Mouse (Mus musculus): ENCODE data around the gene Slc16a14. TPM values are rescaled to one million over a fixed set of nuclear protein-coding genes. Genes with fewer than 3 reads are reported as not detected.
A peak's percentile ranks its signal among the peaks of the same experiment; 100 is the strongest.
"Not testable (repeated sequence)": the region's sequence is repeated elsewhere in the genome, so short reads cannot be mapped to it uniquely, and the experiment has no call there.

Gene Slc16a14
- 10.9 and 15.6 TPM in 2 replicates for polyA plus RNA-seq (2015; fragmentation: Nextera tagmentation; extraction: Ambion mirVana)

DNA sequence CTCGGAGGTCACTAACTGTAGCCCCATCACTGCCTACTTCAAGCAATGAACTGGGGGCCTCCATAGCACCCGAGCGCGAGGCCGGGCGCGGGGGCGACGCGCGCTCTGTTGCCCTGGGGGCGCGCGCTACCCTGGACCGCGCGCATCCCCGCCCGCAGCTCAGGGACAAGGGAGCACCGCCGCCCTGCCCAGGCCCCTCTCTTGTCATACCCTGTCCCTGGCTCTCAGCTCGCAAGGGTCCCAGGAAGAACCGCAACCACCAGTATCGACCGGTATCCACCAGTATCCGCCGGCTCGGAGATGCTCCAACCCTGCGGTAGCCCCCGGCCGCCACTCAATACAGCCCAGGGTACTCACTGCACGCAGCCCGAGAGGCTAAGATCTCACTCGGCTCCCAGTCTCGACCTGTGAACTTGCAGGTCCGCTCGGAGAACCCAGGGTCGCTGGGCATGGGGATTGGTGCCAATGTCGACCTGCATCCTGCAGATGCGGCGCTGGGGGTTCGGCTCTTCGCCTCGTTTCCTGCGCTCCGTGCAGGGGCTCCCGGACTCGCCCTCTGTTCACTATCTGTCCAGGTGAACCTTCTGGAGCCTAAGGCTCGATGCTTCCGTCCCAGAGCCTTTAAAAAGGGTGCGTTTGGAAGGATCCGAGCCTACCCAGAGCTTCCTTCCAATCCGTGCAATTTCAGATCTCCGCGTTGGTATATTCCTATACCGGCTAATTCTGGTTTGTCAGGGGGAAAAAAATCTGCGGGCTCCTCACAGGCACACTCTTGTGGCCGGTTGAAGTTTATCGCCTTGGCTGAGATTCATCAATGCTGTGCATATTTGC lies at the start of gene Slc16a14:
Gene Slc16a14, minus strand, starts transcription at position 632 of the 831 bp plus-strand sequence.
- H3K4me1 ChIP-seq: peaks cover 10% of the 10 kb centered on the region
- no peaks in the 10 kb centered on the region for H3K9me3 ChIP-seq (replicated peaks)
- H3K27me3 ChIP-seq: no peaks in the 10 kb centered on the region
- peak within 1 kb of the TSS; percentile 90 for H3K27ac ChIP-seq
- H3K36me3 ChIP-seq (ENCODE audit: poor library complexity, severe bottlenecking): no peaks in the 10 kb centered on the region
- peak; percentile 88 for ATAC-seq
- H3K9ac ChIP-seq: peak within 1 kb of the TSS; percentile 89
- peak within 1 kb of the TSS; percentile 70 for H3K4me2 ChIP-seq
- H3K4me3 ChIP-seq: peak within 1 kb of the TSS; percentile 71
- WGBS: under 1% methylated on average over 56 of the region's 59 CpGs

- ATAC-seq: peak; percentile 77; the same call in 1 of the 2 replicates
- H3K27me3 ChIP-seq; H3K9ac ChIP-seq; H3K36me3 ChIP-seq (ENCODE audit: poor library complexity, severe bottlenecking); H3K9me3 ChIP-seq (replicated peaks); H3K4me1 ChIP-seq: not testable (repeated sequence)
- Histone ChIP-seq H3K4me3 (peak overlapping the region; percentile 25), H3K4me2 (peak overlapping the region; percentile 50), H3K27ac (peak overlapping the region; percentile 72)
- 0% methylated on average over 12 of the region's 12 CpGs for WGBS
Observed at GRCm38 (mm10) chr1:84961779-84962178, 26.8 kb upstream of the Slc16a14 start.

- not testable (repeated sequence) for H3K27me3 ChIP-seq; ATAC-seq; H3K27ac ChIP-seq; H3K9ac ChIP-seq; H3K4me2 ChIP-seq; H3K4me1 ChIP-seq; H3K9me3 ChIP-seq (replicated peaks); H3K36me3 ChIP-seq (ENCODE audit: poor library complexity, severe bottlenecking); H3K4me3 ChIP-seq
- WGBS: 81% methylated on average over 4 of the region's 4 CpGs
Observed at GRCm38 (mm10) chr1:84957713-84958112, 22.8 kb upstream of the Slc16a14 start.

- H3K4me3 ChIP-seq; H3K4me1 ChIP-seq; H3K9ac ChIP-seq; H3K4me2 ChIP-seq; H3K27ac ChIP-seq; H3K36me3 ChIP-seq (ENCODE audit: poor library complexity, severe bottlenecking); H3K27me3 ChIP-seq; ATAC-seq; H3K9me3 ChIP-seq (replicated peaks): not testable (repeated sequence)
- 93% methylated on average over 3 of the region's 3 CpGs for WGBS
Observed at GRCm38 (mm10) chr1:84956771-84957170, 21.8 kb upstream of the Slc16a14 start.

- no peak overlapping the region for H3K27ac ChIP-seq
- H3K4me1 ChIP-seq: no peaks in the 10 kb centered on the region
- no peak overlapping the region for H3K9ac ChIP-seq
- 84% methylated on average over 10 of the region's 10 CpGs for WGBS
- no peak overlapping the region for H3K4me3 ChIP-seq
- H3K9me3 ChIP-seq (replicated peaks): 0 out of 2 replicates have a peak, but pooled peaks cover 3% of the 10 kb centered on the region
- ATAC-seq: no peak
- H3K36me3 ChIP-seq (ENCODE audit: poor library complexity, severe bottlenecking): no peaks in the 10 kb centered on the region
- no peak overlapping the region for H3K4me2 ChIP-seq
- H3K27me3 ChIP-seq: no peaks in the 10 kb centered on the region
Observed at GRCm38 (mm10) chr1:84952456-84953181, 17.7 kb upstream of the Slc16a14 start.

DNA sequence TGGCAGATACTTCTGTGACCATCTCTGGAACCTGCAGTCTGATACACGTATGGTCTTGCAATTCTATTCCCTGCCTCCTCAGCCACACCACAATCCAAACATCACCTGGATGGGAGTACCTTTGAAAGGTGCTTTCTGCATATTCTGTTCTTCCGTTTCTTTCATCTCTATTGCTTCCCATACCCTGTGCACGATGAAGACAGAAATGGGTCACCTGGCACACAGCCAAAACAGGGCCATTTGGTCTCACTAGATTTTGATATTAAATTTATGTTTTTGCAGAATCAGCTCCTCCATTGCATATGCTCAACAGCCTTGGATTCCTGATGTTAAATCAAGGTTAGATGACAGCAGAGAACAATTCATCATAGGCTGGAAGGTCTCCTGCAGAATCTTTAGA lies 16.6 kb upstream of the Slc16a14 start:
- no peak overlapping the region for H3K9ac ChIP-seq

DNA sequence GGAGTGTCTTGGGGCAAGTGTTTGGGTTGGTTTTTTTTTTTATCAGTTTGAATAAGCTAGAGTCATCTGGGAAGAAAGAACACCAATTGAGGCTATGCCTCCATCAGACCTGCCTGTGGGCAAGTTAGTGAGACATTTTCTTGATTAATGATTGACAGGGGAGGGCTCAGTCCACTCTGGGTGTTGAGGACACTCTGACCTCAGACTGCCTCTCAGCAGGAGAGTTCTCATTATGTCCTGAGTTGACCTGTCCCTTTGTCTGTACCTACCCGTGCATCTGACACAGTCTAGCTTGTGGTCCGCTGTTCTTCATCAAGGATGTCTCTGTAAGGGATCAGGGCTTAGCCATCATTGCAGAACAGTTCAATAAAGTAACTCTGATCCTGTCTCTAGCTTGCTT lies 12.5 kb upstream of the Slc16a14 start:
- Histone ChIP-seq H3K27ac (no peak overlapping the region), H3K9ac (no peak overlapping the region), H3K4me2 (no peak overlapping the region), H3K9me3 (replicated peaks) (no peaks in the 10 kb centered on the region), H3K27me3 (no peaks in the 10 kb centered on the region), H3K36me3 (ENCODE audit: poor library complexity, severe bottlenecking) (no peaks in the 10 kb centered on the region), H3K4me1 (no peaks in the 10 kb centered on the region), H3K4me3 (no peak overlapping the region)
- WGBS: 66% methylated on average over 2 of the region's 2 CpGs
- no peak for ATAC-seq

More for the DNA sequence above, 16.6 kb upstream of the Slc16a14 start:
- Histone ChIP-seq H3K4me3 (no peak overlapping the region), H3K9me3 (replicated peaks) (no peaks in the 10 kb centered on the region), H3K27ac (no peak overlapping the region), H3K4me1 (no peaks in the 10 kb centered on the region), H3K36me3 (ENCODE audit: poor library complexity, severe bottlenecking) (no peaks in the 10 kb centered on the region), H3K27me3 (no peaks in the 10 kb centered on the region), H3K4me2 (no peak overlapping the region)
- no peak for ATAC-seq
- 94% methylated on average over 3 of the region's 3 CpGs for WGBS

GRCm38 (mm10) chr1:84945950-84946349 lies 11.0 kb upstream of the Slc16a14 start:
- WGBS: 94% methylated on average over 3 of the region's 3 CpGs
- no peak for ATAC-seq
- H3K27me3 ChIP-seq: no peaks in the 10 kb centered on the region
- no peaks in the 10 kb centered on the region for H3K9me3 ChIP-seq (replicated peaks)
- H3K4me2 ChIP-seq: no peak overlapping the region
- H3K4me1 ChIP-seq: no peaks in the 10 kb centered on the region
- H3K9ac ChIP-seq: no peak overlapping the region
- no peak overlapping the region for H3K4me3 ChIP-seq
- H3K36me3 ChIP-seq (ENCODE audit: poor library complexity, severe bottlenecking): no peaks in the 10 kb centered on the region
- H3K27ac ChIP-seq: no peak overlapping the region

DNA sequence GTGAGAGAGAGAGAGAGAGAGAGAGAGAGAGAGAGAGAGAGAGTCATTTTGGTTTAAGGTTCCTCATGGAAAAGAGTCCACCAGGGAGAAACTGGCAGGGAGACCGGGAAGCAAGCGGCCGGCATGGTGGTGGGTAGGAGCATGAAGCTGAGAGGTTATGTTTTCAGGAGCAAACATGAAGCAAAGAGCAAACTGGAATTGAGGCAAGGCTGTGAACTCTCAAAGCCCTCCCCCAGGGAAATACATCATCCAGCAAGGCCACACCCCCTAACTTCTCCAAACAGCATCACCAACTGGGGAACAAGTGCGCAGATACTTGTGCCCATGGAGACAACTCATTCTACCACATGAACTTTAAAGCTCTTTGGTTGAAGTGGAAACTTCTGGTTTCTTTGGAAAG lies 8.6 kb upstream of the Slc16a14 start:
- Histone ChIP-seq H3K27ac (no peak overlapping the region), H3K36me3 (ENCODE audit: poor library complexity, severe bottlenecking) (no peaks in the 10 kb centered on the region), H3K4me1 (no peaks in the 10 kb centered on the region), H3K4me3 (no peak overlapping the region), H3K9me3 (replicated peaks) (no peaks in the 10 kb centered on the region), H3K4me2 (no peak overlapping the region), H3K9ac (no peak overlapping the region), H3K27me3 (no peaks in the 10 kb centered on the region)
- ATAC-seq: no peak
- 98% methylated on average over 4 of the region's 4 CpGs for WGBS

DNA sequence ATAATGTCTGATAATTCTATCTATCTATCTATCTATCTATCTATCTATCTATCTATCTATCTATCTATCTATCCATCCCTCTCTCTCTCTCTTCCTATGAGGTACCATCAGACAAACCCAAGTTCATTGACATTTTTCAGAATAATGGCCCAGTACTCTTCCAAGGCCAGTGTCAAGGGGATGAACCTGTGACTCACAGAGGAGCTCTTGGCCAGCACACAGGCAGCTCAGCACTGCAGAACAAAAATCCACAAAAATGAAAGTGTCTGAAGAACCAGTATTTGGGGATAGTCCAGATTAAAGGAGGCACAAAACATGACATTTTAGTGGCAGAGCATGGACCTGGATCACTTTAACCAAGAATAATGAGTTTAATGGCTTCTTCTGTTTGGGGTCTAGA lies 7.7 kb upstream of the Slc16a14 start:
- Histone ChIP-seq H3K4me1 (no peaks in the 10 kb centered on the region), H3K9ac (no peak overlapping the region), H3K9me3 (replicated peaks) (no peaks in the 10 kb centered on the region), H3K4me2 (no peak overlapping the region), H3K4me3 (no peak overlapping the region), H3K27ac (no peak overlapping the region), H3K27me3 (no peaks in the 10 kb centered on the region), H3K36me3 (ENCODE audit: poor library complexity, severe bottlenecking) (no peaks in the 10 kb centered on the region)
- no peak for ATAC-seq

DNA sequence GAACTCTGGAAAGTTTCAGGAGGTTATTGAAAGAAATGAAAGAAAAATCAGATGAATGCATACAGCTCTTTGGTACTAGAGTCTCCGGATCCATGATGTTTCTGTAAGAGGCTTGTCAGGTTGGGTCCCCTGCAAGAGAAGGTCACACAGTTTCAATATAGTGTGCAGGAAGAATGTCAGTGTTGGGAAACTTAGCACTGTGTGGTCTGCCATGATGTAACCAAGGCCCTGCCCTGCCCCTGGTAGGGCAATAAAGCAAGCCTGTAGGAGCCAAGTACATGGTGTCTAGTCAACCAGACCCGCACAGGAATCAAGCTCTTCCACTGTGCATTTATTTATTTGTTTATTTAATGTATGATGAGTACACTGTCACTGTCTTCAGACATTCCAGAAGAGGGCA lies 5.4 kb upstream of the Slc16a14 start:
- WGBS: 94% methylated on average over 2 of the region's 2 CpGs
- no peak for ATAC-seq
- no peak overlapping the region for H3K4me2 ChIP-seq
- no peaks in the 10 kb centered on the region for H3K9me3 ChIP-seq (replicated peaks)
- no peak overlapping the region for H3K9ac ChIP-seq
- H3K27me3 ChIP-seq: no peaks in the 10 kb centered on the region
- H3K4me1 ChIP-seq: peaks cover 5% of the 10 kb centered on the region
- H3K4me3 ChIP-seq: no peak overlapping the region
- no peaks in the 10 kb centered on the region for H3K36me3 ChIP-seq (ENCODE audit: poor library complexity, severe bottlenecking)
- H3K27ac ChIP-seq: no peak overlapping the region

DNA sequence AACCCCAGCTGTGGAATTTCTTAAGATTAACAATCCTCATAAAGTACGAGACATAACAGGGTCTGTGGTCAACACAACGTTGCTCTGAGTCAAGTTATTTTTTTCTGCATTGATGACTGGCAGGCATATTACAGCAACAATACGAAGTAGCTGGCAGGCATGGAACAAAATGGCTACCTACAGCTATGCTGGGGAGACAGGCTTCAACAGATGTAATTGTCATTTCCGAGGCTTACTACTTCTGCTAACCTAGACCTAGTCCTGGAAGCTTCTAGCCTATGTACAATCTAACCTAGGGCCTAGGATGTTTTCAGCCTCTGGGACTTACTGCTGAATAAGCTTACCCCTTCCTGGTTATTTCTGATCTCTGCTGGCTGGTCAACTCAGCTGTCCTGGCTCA lies 4.5 kb upstream of the Slc16a14 start:
- 80% methylated on average over 4 of the region's 4 CpGs for WGBS
- no peak overlapping the region for H3K9ac ChIP-seq
- H3K9me3 ChIP-seq (replicated peaks): no peaks in the 10 kb centered on the region
- H3K4me3 ChIP-seq: no peak overlapping the region
- no peaks in the 10 kb centered on the region for H3K27me3 ChIP-seq
- no peak for ATAC-seq
- peaks cover 6% of the 10 kb centered on the region for H3K4me1 ChIP-seq
- no peaks in the 10 kb centered on the region for H3K36me3 ChIP-seq (ENCODE audit: poor library complexity, severe bottlenecking)
- H3K27ac ChIP-seq: no peak overlapping the region
- no peak overlapping the region for H3K4me2 ChIP-seq
